Mouse (Mus musculus) spleen, adult 2 months (tissue): Measurements from ENCODE around the gene Chst11. TPM values are rescaled to one million over a fixed set of nuclear protein-coding genes. Genes with fewer than 3 reads are reported as not detected.
"Not testable (repeated sequence)": the region's sequence is repeated elsewhere in the genome, so short reads cannot be mapped to it uniquely, and the experiment has no call there.

Experiments
- DNase-seq, 2 experiments: peaks; one replicate each; pipeline versions ENCODE4 v3.0.0 to v3.0.0-alpha.2; 2012 to 2021; ENCODE audit warnings: low spot score in 2 of 2, low read depth in 1 of 2
- H3K27ac ChIP-seq: fragments of 200-500 bp; 2 replicates; pipeline ENCODE4 v1.5.1; 2012; ENCODE audit warnings: low read length, inconsistent platforms; ENCODE audit not compliant: insufficient read depth
- H3K27me3 ChIP-seq: fragments of 200-500 bp; 2 replicates; pipeline ENCODE4 v1.6.1; 2012; ENCODE audit warnings: mild to moderate bottlenecking, moderate library complexity, low read length, inconsistent platforms; ENCODE audit not compliant: control insufficient read depth, insufficient read depth
- H3K36me3 ChIP-seq: fragments of 200-500 bp; 2 replicates; pipeline ENCODE4 v1.6.1; 2012; ENCODE audit warnings: mild to moderate bottlenecking, low read length, inconsistent platforms; ENCODE audit not compliant: control insufficient read depth, insufficient read depth
- H3K4me1 ChIP-seq: fragments of 200-500 bp; 2 replicates; pipeline ENCODE4 v1.6.1; 2011; ENCODE audit warnings: inconsistent platforms; ENCODE audit not compliant: control insufficient read depth, insufficient read depth, insufficient read length
- H3K4me3 ChIP-seq: fragments of 200-500 bp; 2 replicates; pipeline ENCODE4 v1.5.1; 2011; ENCODE audit warnings: mild to moderate bottlenecking, inconsistent platforms; ENCODE audit not compliant: insufficient read depth, insufficient read length; ENCODE audit errors: extremely low read depth
- CTCF ChIP-seq: fragments of 200-500 bp; IDR thresholded peaks from 2 replicates; pipeline ENCODE4 v1.5.1; 2011; ENCODE audit warnings: mild to moderate bottlenecking, inconsistent platforms; ENCODE audit not compliant: insufficient read depth, insufficient read length, insufficient replicate concordance; ENCODE audit errors: extremely low read depth
- POLR2A ChIP-seq: fragments of 200-500 bp; IDR thresholded peaks from 2 replicates; pipeline ENCODE4 v1.6.1; 2011; ENCODE audit warnings: low read depth, low read length, inconsistent platforms
- WGBS: fragments of 180-500 bp; shearing (Covaris S2); methylation state at CpG from one replicate; pipeline ENCODE4 v1.1.7; 2018; 5-methylcytosine and 5-hydroxymethylcytosine counted together
- polyA plus RNA-seq: library from polyadenylated mRNA; depleted of rRNA; stranded (reverse); fragments of >200 nt; gene quantifications from 2 replicates; pipeline ENCODE4 v1.2.3, GENCODE M21; 2012

Gene Chst11
- polyA plus RNA-seq, 1 experiment, result 9.2 TPM

DNA sequence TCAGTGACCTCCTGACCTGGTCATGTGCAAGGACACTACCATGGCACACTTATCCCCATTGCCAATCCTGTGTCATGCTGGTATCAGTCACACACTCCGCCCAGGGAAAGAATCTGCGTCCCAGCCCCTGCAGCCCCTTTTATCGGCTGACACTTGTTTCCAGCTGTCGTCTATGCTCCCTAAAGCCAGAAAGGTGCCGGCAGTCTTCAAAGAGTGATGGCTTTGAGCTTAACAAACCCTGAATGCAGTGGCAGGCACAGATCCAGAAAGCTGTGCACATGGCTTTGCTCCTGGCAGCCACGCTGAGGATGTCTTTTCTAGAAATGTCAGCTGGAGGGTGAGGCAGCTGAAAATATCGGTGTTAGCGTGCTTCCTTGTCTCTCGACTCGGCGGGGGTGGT, 131.6 kb downstream of the Chst11 start:
- peaks cover 3% of the 10 kb centered on the region; the same call in 1 of the 2 replicates for H3K4me1 ChIP-seq
- H3K27me3 ChIP-seq, result no peaks in the 10 kb centered on the region
- 64% methylated on average over 11 of the region's 11 CpGs for WGBS
- DNase-seq, result no peak
- TF ChIP-seq POLR2A (no peak), CTCF (no peak)
- no peak overlapping the region for H3K27ac ChIP-seq
- no peaks in the 10 kb centered on the region for H3K36me3 ChIP-seq
- no peak overlapping the region for H3K4me3 ChIP-seq

DNA sequence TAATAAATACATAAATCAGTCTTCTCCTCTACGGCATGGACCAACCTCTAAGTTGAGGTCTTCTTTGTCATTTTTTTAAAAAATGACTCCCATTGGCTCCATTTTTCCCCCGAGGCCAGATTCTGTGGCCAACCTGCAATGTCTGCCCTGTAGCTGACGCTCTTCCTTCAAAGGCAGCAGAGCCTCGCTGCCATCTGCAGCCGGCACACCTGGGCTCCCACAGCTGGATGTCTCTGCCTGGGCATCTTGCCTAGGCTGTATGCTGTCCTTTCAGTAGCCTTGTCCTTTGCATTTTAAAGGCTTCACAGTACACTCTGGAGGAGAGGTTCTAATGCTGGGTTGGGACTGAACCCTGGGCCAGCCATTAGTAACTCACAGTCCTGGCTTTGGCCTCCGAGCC, 132.6 kb downstream of the Chst11 start:
- no peak overlapping the region for H3K27ac ChIP-seq
- 84% methylated on average over 6 of the region's 6 CpGs for WGBS
- H3K36me3 ChIP-seq, result no peaks in the 10 kb centered on the region
- peaks cover 3% of the 10 kb centered on the region; the same call in 1 of the 2 replicates for H3K4me1 ChIP-seq
- DNase-seq, result no peak
- H3K4me3 ChIP-seq, result no peak overlapping the region
- no peaks in the 10 kb centered on the region for H3K27me3 ChIP-seq
- TF ChIP-seq POLR2A (no peak), CTCF (no peak)

DNA sequence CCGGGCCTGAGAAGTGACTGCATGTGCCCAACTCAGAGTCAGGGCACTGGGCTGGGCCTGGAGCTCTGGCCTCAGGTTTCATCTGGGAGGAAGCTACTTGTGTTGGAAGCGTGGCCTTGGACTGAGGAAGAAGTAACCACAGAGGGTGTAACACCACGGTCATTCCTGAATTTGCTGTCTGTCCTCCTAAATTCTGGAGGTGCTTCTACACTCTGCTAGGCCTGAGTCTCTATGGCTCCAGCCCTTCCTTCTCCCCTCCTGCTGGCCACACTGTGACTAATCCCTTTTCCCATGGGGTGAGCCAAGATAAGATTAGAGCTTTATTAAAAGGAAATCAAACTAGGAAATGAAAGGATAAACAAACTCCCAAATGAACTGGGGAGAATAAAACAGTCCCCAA, 133.3 kb downstream of the Chst11 start:
- no peaks in the 10 kb centered on the region for H3K27me3 ChIP-seq
- 75% methylated on average over 3 of the region's 3 CpGs for WGBS
- no peak for DNase-seq
- H3K4me3 ChIP-seq, result no peak overlapping the region
- H3K36me3 ChIP-seq, result no peaks in the 10 kb centered on the region
- H3K4me1 ChIP-seq, result peaks cover 3% of the 10 kb centered on the region; the same call in 1 of the 2 replicates
- no peak for TF ChIP-seq POLR2A
- no peak for TF ChIP-seq CTCF
- no peak overlapping the region for H3K27ac ChIP-seq

DNA sequence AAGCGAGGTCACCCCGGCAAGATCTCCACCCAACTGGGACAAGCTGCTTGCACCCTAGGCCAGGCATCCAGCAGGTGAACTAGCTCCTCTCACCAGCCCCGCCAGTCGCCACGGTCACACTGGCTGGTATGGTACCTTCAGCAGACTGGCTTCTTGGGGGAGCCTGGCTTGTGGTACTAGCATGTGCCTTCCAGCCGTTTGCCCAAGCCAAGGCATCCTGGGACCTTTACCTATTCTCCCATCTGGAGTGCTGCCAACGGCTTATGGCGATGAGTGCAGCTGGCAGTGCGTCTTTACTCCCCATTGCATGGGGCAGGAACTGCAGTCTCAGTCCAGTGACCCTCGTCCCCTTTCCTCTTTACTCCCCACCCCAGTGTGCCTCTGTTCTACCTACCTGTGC, 133.7 kb downstream of the Chst11 start:
- Histone ChIP-seq H3K4me3 (no peak overlapping the region), H3K27me3 (no peaks in the 10 kb centered on the region), H3K4me1 (peaks cover 3% of the 10 kb centered on the region; the same call in 1 of the 2 replicates), H3K36me3 (no peaks in the 10 kb centered on the region), H3K27ac (no peak overlapping the region)
- 69% methylated on average over 10 of the region's 10 CpGs for WGBS
- TF ChIP-seq CTCF (no peak), POLR2A (no peak)
- DNase-seq, result no peak

DNA sequence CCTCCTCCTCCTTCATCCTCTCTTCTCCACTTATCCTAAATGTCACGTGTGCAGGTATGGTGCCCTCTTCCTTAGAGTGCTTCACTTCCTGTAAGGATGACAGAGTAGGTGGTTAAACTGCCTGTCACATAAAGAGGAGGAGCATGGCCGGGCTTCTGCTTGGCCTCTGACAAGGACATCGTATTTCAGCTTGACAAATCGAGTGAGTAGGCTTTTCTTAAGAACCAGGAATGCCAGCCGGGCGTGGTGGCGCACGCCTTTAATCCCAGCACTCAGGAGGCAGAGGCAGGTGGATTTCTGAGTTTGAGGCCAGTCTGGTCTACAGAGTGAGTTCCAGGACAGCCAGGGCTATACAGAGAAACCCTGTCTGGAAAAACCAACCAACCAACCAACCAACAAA, 134.2 kb downstream of the Chst11 start:
- not testable (repeated sequence) for DNase-seq, H3K4me1 ChIP-seq, H3K27me3 ChIP-seq, H3K36me3 ChIP-seq, H3K4me3 ChIP-seq, H3K27ac ChIP-seq
- whole genome bisulfite sequencing, result 80% methylated on average over 8 of the region's 8 CpGs

DNA sequence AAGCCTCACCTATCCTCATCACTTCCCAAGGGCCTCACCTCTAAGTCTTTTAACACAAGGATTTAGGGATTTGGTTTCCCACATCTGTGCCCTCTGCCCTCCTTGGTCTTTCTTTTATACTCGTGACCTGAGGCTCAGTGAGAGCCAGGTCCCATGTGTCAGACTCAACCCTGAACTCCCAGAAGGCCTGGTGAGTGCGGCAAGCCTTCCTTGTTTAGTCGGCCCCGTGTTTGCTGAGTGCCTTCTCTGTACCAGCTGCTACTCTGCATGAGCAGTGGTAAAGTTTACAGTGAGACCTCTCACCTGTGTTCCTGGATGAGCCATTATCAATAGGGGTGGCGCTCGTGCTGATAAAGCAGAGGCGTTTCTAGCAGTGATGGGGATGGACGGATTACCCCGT, 134.6 kb downstream of the Chst11 start:
- Histone ChIP-seq H3K36me3 (no peaks in the 10 kb centered on the region), H3K4me1 (peaks cover 3% of the 10 kb centered on the region; the same call in 1 of the 2 replicates), H3K27me3 (no peaks in the 10 kb centered on the region), H3K4me3 (no peak overlapping the region), H3K27ac (no peak overlapping the region)
- 80% methylated on average over 9 of the region's 9 CpGs for WGBS
- DNase-seq, result no peak
- TF ChIP-seq POLR2A (no peak), CTCF (no peak)

DNA sequence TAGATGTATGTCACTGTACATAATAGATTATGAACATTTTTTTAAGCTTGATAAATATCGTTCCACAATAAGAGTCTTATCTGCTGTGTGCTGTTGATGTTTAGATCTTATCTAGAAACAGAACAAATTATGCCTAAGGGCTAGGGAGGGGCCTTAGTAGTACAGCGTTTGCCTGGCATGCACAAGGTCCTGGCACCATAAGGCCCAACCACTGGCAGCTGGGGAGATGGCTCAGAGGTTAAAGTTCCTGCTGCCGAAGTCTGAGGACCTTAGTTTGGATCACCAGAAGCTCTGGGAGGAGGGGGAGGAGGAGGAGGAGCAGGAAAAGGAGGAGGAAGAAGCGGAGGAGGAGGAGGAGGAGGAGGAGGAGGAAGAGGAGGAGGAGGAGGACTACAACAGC, 135.6 kb downstream of the Chst11 start:
- H3K27ac ChIP-seq, result no peak overlapping the region
- H3K27me3 ChIP-seq, result no peaks in the 10 kb centered on the region
- WGBS, result 66% methylated on average over 3 of the region's 4 CpGs
- no peak overlapping the region for H3K4me3 ChIP-seq
- peaks cover 3% of the 10 kb centered on the region; the same call in 1 of the 2 replicates for H3K4me1 ChIP-seq
- H3K36me3 ChIP-seq, result no peaks in the 10 kb centered on the region
- TF ChIP-seq POLR2A (no peak), CTCF (no peak)
- no peak for DNase-seq
